Mouse (Mus musculus) liver, adult 10 weeks (tissue): ENCODE measurements around the gene 1700020L24Rik. TPM values are rescaled to one million over a fixed set of nuclear protein-coding genes. Genes with fewer than 3 reads are reported as not detected.

Source experiments
- polyA plus RNA-seq: library from polyadenylated mRNA; stranded (reverse); fragments of 350-450 nt; fragmentation: Illumina TruSeq; extraction: RNeasy Lipid Tissue Mini Kit (QIAGEN cat#74804); gene quantifications from one replicate; pipeline ENCODE4 v1.2.3, GENCODE M21; 2014; ENCODE audit warnings: low read depth, low replicate concordance

1700020L24Rik gene
- not detected for polyA plus RNA-seq

GRCm38 (mm10) chr11:83437377-83437776 lies at the start of gene 1700020L24Rik:
TSS of gene 1700020L24Rik (plus strand) at chr11:83437677.

GRCm38 (mm10) chr11:83409087-83409754 lies 28.3 kb upstream of the 1700020L24Rik start, which contains the start of gene Rasl10b:
TSS of gene Rasl10b (plus strand) at chr11:83409137.

GRCm38 (mm10) chr11:83429355-83429754 lies 8.1 kb upstream of the 1700020L24Rik start, which contains the start of gene Gas2l2:
TSS of gene Gas2l2 (minus strand) at chr11:83429455.

GRCm38 (mm10) chr11:83462711-83463244 lies 25.3 kb downstream of the 1700020L24Rik start, which contains the start of gene Mmp28:
TSS of gene Mmp28 (minus strand) at chr11:83463071.

GRCm38 (mm10) chr11:83472324-83473234 lies 35.1 kb downstream of the 1700020L24Rik start, which contains the start of gene Taf15:
TSS of gene Taf15 (plus strand) at chr11:83473086.

Other genes starting within 250 kb of the 1700020L24Rik start
- gene Slfn3, start 246.3 kb upstream of the 1700020L24Rik start, polyA plus RNA-seq, result 0.29 TPM
- not detected for gene Slfn14, start 151.0 kb upstream of the 1700020L24Rik start, polyA plus RNA-seq
- 14.0 TPM for gene Ap2b1, start 138.7 kb upstream of the 1700020L24Rik start, polyA plus RNA-seq
- 25.0 TPM for gene Pex12, start 135.1 kb upstream of the 1700020L24Rik start, polyA plus RNA-seq
- gene Rasl10b, start 28.5 kb upstream of the 1700020L24Rik start, polyA plus RNA-seq, result not detected
- not detected for gene Gas2l2, start 8.2 kb upstream of the 1700020L24Rik start, polyA plus RNA-seq
- gene Mmp28, start 25.4 kb downstream of the 1700020L24Rik start, polyA plus RNA-seq, result not detected
- gene Taf15, start 35.4 kb downstream of the 1700020L24Rik start, polyA plus RNA-seq, result 112 TPM
- not detected for gene Heatr9, start 84.5 kb downstream of the 1700020L24Rik start, polyA plus RNA-seq
- 2.0 TPM for gene Ccl5, start 92.8 kb downstream of the 1700020L24Rik start, polyA plus RNA-seq
- 188 TPM for gene Ccl9, start 141.0 kb downstream of the 1700020L24Rik start, polyA plus RNA-seq
- 19.0 TPM for gene Ccl6, start 155.4 kb downstream of the 1700020L24Rik start, polyA plus RNA-seq
- not detected for gene Rpl9-ps1, start 207.9 kb downstream of the 1700020L24Rik start, polyA plus RNA-seq
- 0.58 TPM for gene Ccl3, start 211.7 kb downstream of the 1700020L24Rik start, polyA plus RNA-seq
- gene Ccl4, start 224.9 kb downstream of the 1700020L24Rik start, polyA plus RNA-seq, result not detected